Mouse (Mus musculus) liver, embryonic 12.5 days (tissue): ENCODE data around the gene Olfr1232. TPM values are rescaled to one million over a fixed set of nuclear protein-coding genes. Genes with fewer than 3 reads are reported as not detected.

ENCODE experiments used
- ATAC-seq: fragments of 200-750 bp; cut with Nextera tagmentation; 2 replicates; pipeline ENCODE4 v1.8.0; 2017; ENCODE audit warnings: moderate number of reproducible peaks, mild to moderate bottlenecking, moderate library complexity
- H3K27ac ChIP-seq: fragments of 300-500 bp; sonication (generic); 2 replicates; pipeline ENCODE4 v1.5.1; 2016; ENCODE audit warnings: mild to moderate bottlenecking
- H3K27me3 ChIP-seq: fragments of 300-500 bp; sonication (generic); replicated peaks from 2 replicates; pipeline ENCODE4 v1.6.1; 2016; ENCODE audit warnings: mild to moderate bottlenecking, moderate library complexity
- H3K36me3 ChIP-seq: fragments of 300-500 bp; sonication (generic); 2 replicates; pipeline ENCODE4 v1.6.1; 2016; ENCODE audit warnings: mild to moderate bottlenecking, moderate library complexity
- H3K4me1 ChIP-seq: fragments of 300-500 bp; sonication (generic); 2 replicates; pipeline ENCODE4 v1.6.1; 2016
- H3K4me2 ChIP-seq: fragments of 300-500 bp; sonication (generic); 2 replicates; pipeline ENCODE4 v1.6.1; 2016; ENCODE audit warnings: mild to moderate bottlenecking, moderate library complexity
- H3K4me3 ChIP-seq: fragments of 300-500 bp; sonication (generic); 2 replicates; pipeline ENCODE4 v1.5.1; 2016; ENCODE audit warnings: mild to moderate bottlenecking, moderate library complexity
- H3K9ac ChIP-seq: fragments of 300-500 bp; sonication (generic); 2 replicates; pipeline ENCODE4 v1.6.1; 2016; ENCODE audit warnings: mild to moderate bottlenecking, moderate library complexity
- H3K9me3 ChIP-seq: fragments of 300-500 bp; sonication (generic); replicated peaks from 2 replicates; pipeline ENCODE4 v1.6.1; 2016; ENCODE audit warnings: mild to moderate bottlenecking, moderate library complexity
- WGBS: fragments of 180-500 bp; shearing (Covaris S2); methylation state at CpG from one replicate; pipeline ENCODE4 v1.1.7; 2016; ENCODE audit not compliant: insufficient replicate concordance; 5-methylcytosine and 5-hydroxymethylcytosine counted together
- polyA plus RNA-seq: library from polyadenylated mRNA; unstranded; fragments of >200 nt; fragmentation: Nextera tagmentation; extraction: Ambion mirVana; gene quantifications from 2 replicates; pipeline ENCODE4 v1.2.1, GENCODE M21; 2016

Olfr1232 gene
- not detected in 2 replicates for polyA plus RNA-seq

- no peaks in the 10 kb centered on the region for H3K27me3 ChIP-seq
- no peaks in the 10 kb centered on the region for H3K36me3 ChIP-seq
- no peak within 1 kb of the TSS for H3K4me2 ChIP-seq
- H3K9me3 ChIP-seq, result no peaks in the 10 kb centered on the region
- no peak within 1 kb of the TSS for H3K27ac ChIP-seq
- ATAC-seq, result no peak
- H3K9ac ChIP-seq, result no peak within 1 kb of the TSS
- H3K4me3 ChIP-seq, result no peak within 1 kb of the TSS
- H3K4me1 ChIP-seq, result no peaks in the 10 kb centered on the region
Observed at GRCm38 (mm10) chr2:89329575-89329974, at the start of gene Olfr1232. TSS of gene Olfr1232 (minus strand) at chr2:89329675.

DNA sequence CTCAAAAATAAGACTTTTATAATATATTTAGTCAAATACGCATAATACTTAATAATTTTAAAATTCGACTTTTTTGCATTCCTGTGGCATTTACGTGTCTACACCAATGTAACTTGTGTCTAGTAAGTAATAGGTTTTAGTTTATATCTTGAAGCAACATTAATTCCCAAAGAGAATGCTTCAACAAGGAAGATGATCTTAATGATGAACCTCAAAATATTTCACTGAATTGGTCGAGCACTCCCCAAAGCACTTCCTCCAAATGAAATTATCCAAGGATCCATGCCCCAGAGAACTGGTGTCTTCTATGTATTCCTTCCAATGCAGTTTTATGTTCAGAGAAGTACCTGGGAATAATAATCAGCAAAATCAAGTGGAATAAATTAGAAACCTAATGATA, 35.3 kb upstream of the Olfr1232 start, which contains the start of gene Olfr1234:
Gene Olfr1234, minus strand, starts transcription at position 101 of the 400 bp plus-strand sequence.
- Histone ChIP-seq H3K27me3 (no peaks in the 10 kb centered on the region), H3K9ac (no peak within 1 kb of the TSS), H3K4me3 (no peak within 1 kb of the TSS), H3K4me2 (no peak within 1 kb of the TSS), H3K27ac (no peak within 1 kb of the TSS), H3K36me3 (no peaks in the 10 kb centered on the region), H3K9me3 (no peaks in the 10 kb centered on the region), H3K4me1 (no peaks in the 10 kb centered on the region)
- 67% methylated on average over 4 of the region's 4 CpGs for WGBS
- no peak for ATAC-seq

- Histone ChIP-seq H3K27me3 (no peaks in the 10 kb centered on the region), H3K9ac (no peak within 1 kb of the TSS), H3K9me3 (no peaks in the 10 kb centered on the region), H3K36me3 (no peaks in the 10 kb centered on the region), H3K4me2 (no peak within 1 kb of the TSS), H3K4me3 (no peak within 1 kb of the TSS), H3K27ac (no peak within 1 kb of the TSS), H3K4me1 (no peaks in the 10 kb centered on the region)
- no peak for ATAC-seq
Observed at GRCm38 (mm10) chr2:89342298-89342697, 12.8 kb upstream of the Olfr1232 start, which contains the start of gene Olfr1233. TSS of gene Olfr1233 (minus strand) at chr2:89342398.

GRCm38 (mm10) chr2:89306974-89307373, 22.5 kb downstream of the Olfr1232 start, which contains the start of gene Olfr1231:
TSS of gene Olfr1231 (minus strand) at chr2:89307074.
- no peak within 1 kb of the TSS for H3K4me2 ChIP-seq
- no peaks in the 10 kb centered on the region for H3K36me3 ChIP-seq
- 69% methylated on average over 2 of the region's 2 CpGs for WGBS
- no peaks in the 10 kb centered on the region for H3K9me3 ChIP-seq
- H3K4me3 ChIP-seq, result no peak within 1 kb of the TSS
- no peak for ATAC-seq
- H3K4me1 ChIP-seq, result no peaks in the 10 kb centered on the region
- no peak within 1 kb of the TSS for H3K27ac ChIP-seq
- H3K27me3 ChIP-seq, result no peaks in the 10 kb centered on the region
- no peak within 1 kb of the TSS for H3K9ac ChIP-seq

- Histone ChIP-seq H3K27ac (no peak within 1 kb of the TSS), H3K9me3 (no peaks in the 10 kb centered on the region), H3K27me3 (no peaks in the 10 kb centered on the region), H3K4me2 (no peak within 1 kb of the TSS), H3K4me1 (no peaks in the 10 kb centered on the region), H3K9ac (no peak within 1 kb of the TSS), H3K36me3 (no peaks in the 10 kb centered on the region), H3K4me3 (no peak within 1 kb of the TSS)
- no peak for ATAC-seq
- 54% methylated on average over 1 of the region's 1 CpGs for WGBS
Observed at GRCm38 (mm10) chr2:89297168-89297567, 32.3 kb downstream of the Olfr1232 start, which contains the start of gene Olfr1230. TSS of gene Olfr1230 (minus strand) at chr2:89297268.

- Histone ChIP-seq H3K4me3 (no peak within 1 kb of the TSS), H3K4me2 (no peak within 1 kb of the TSS), H3K4me1 (no peaks in the 10 kb centered on the region), H3K9ac (no peak within 1 kb of the TSS), H3K36me3 (no peaks in the 10 kb centered on the region), H3K27me3 (no peaks in the 10 kb centered on the region), H3K9me3 (no peaks in the 10 kb centered on the region), H3K27ac (no peak within 1 kb of the TSS)
- no peak for ATAC-seq
- WGBS, result 55% methylated on average over 2 of the region's 2 CpGs
Observed at GRCm38 (mm10) chr2:89287914-89288313, 41.6 kb downstream of the Olfr1232 start, which contains the start of gene Olfr1229. TSS of gene Olfr1229 (minus strand) at chr2:89288014.

Other genes with a start within 250 kb of the Olfr1232 start
- gene Olfr1219, start 246.2 kb downstream of the Olfr1232 start, polyA plus RNA-seq, result not detected in 2 replicates
- not detected in 2 replicates for gene Olfr1220, start 222.8 kb downstream of the Olfr1232 start, polyA plus RNA-seq
- gene Olfr1221, start 212.4 kb downstream of the Olfr1232 start, polyA plus RNA-seq, result not detected in 2 replicates
- not detected in 2 replicates for gene Olfr1222, start 196.6 kb downstream of the Olfr1232 start, polyA plus RNA-seq
- gene Olfr1223, start 178.1 kb downstream of the Olfr1232 start, polyA plus RNA-seq, result not detected in 2 replicates
- not detected in 2 replicates for gene Olfr1224-ps1, start 165.6 kb downstream of the Olfr1232 start, polyA plus RNA-seq
- gene Olfr1225, start 155.0 kb downstream of the Olfr1232 start, polyA plus RNA-seq, result not detected in 2 replicates
- not detected in 2 replicates for gene Olfr1226, start 129.6 kb downstream of the Olfr1232 start, polyA plus RNA-seq
- not detected in 2 replicates for gene Olfr1228, start 75.6 kb downstream of the Olfr1232 start, polyA plus RNA-seq
- not detected in 2 replicates for gene Olfr1229, start 41.7 kb downstream of the Olfr1232 start, polyA plus RNA-seq
- not detected in 2 replicates for gene Olfr1230, start 32.4 kb downstream of the Olfr1232 start, polyA plus RNA-seq
- not detected in 2 replicates for gene Olfr1231, start 22.6 kb downstream of the Olfr1232 start, polyA plus RNA-seq
- gene Olfr1233, start 12.7 kb upstream of the Olfr1232 start, polyA plus RNA-seq, result not detected in 2 replicates
- gene Olfr1234, start 35.2 kb upstream of the Olfr1232 start, polyA plus RNA-seq, result not detected in 2 replicates
- not detected in 2 replicates for gene Olfr1238, start 80.0 kb upstream of the Olfr1232 start, polyA plus RNA-seq
- not detected in 2 replicates for gene Olfr1239, start 90.7 kb upstream of the Olfr1232 start, polyA plus RNA-seq
- gene Olfr1240, start 113.3 kb upstream of the Olfr1232 start, polyA plus RNA-seq, result not detected in 2 replicates
- gene Olfr1241, start 157.5 kb upstream of the Olfr1232 start, polyA plus RNA-seq, result not detected in 2 replicates
- gene Olfr1242, start 168.7 kb upstream of the Olfr1232 start, polyA plus RNA-seq, result not detected in 2 replicates
- not detected in 2 replicates for gene Olfr1243, start 201.8 kb upstream of the Olfr1232 start, polyA plus RNA-seq
- gene Olfr1245, start 248.8 kb upstream of the Olfr1232 start, polyA plus RNA-seq, result not detected in 2 replicates